Mouse (Mus musculus) bone marrow macrophage, adult 2 months (primary cell): ENCODE measurements around the gene Tmem255a. TPM values are rescaled to one million over a fixed set of nuclear protein-coding genes. Genes with fewer than 3 reads are reported as not detected.

Source experiments
- H3K27ac ChIP-seq: 2 replicates; pipeline ENCODE4 v1.5.1; 2012; ENCODE audit warnings: low read depth, low read length; ENCODE audit not compliant: insufficient read depth
- H3K4me1 ChIP-seq: 2 replicates; pipeline ENCODE4 v1.6.1; 2012; ENCODE audit warnings: low read length; ENCODE audit not compliant: control insufficient read depth, insufficient read depth
- H3K4me3 ChIP-seq: 2 replicates; pipeline ENCODE4 v1.5.1; 2012; ENCODE audit warnings: mild to moderate bottlenecking, low read length, moderate library complexity; ENCODE audit not compliant: insufficient read depth
- CTCF ChIP-seq: IDR thresholded peaks from 2 replicates; pipeline ENCODE4 v1.5.1; 2012; ENCODE audit warnings: low read depth, mild to moderate bottlenecking, low read length, moderate library complexity
- POLR2A ChIP-seq: IDR thresholded peaks from 2 replicates; pipeline ENCODE4 v1.6.1; 2012; ENCODE audit warnings: mild to moderate bottlenecking, low read depth, low read length, borderline replicate concordance
- polyA plus RNA-seq: library from polyadenylated mRNA; stranded (reverse); fragments of >200 nt; gene quantifications from 2 replicates; pipeline ENCODE4 v1.2.4, GENCODE M21; 2012; ENCODE audit not compliant: missing spikeins, insufficient read depth, insufficient read length

Gene Tmem255a
- polyA plus RNA-seq, 1 experiment, result not detected

GRCm38 (mm10) chrX:38166592-38166991, 85.6 kb downstream of the Tmem255a start:
- H3K4me3 ChIP-seq, result no peak overlapping the region
- no peaks in the 10 kb centered on the region for H3K4me1 ChIP-seq
- no peak overlapping the region for H3K27ac ChIP-seq
- no peak for TF ChIP-seq POLR2A
- no peak for TF ChIP-seq CTCF

- Histone ChIP-seq H3K27ac (no peak overlapping the region), H3K4me3 (no peak overlapping the region), H3K4me1 (no peaks in the 10 kb centered on the region)
- no peak for TF ChIP-seq CTCF
- no peak for TF ChIP-seq POLR2A
Measured at GRCm38 (mm10) chrX:38166064-38166463, 86.2 kb downstream of the Tmem255a start.

- H3K27ac ChIP-seq, result no peak overlapping the region
- no peaks in the 10 kb centered on the region for H3K4me1 ChIP-seq
- no peak overlapping the region for H3K4me3 ChIP-seq
- TF ChIP-seq POLR2A (no peak), CTCF (no peak)
Measured at GRCm38 (mm10) chrX:38165315-38165714, 86.9 kb downstream of the Tmem255a start.

- TF ChIP-seq POLR2A (no peak), CTCF (no peak)
Measured at GRCm38 (mm10) chrX:38159097-38159496, 93.1 kb downstream of the Tmem255a start.

More at GRCm38 (mm10) chrX:38159097-38159496, 93.1 kb downstream of the Tmem255a start:
- Histone ChIP-seq H3K4me1 (no peaks in the 10 kb centered on the region), H3K4me3 (no peak overlapping the region), H3K27ac (no peak overlapping the region)

Other genes with a start within 250 kb of the Tmem255a start
- gene Btg1-ps1, start 233.6 kb downstream of the Tmem255a start, polyA plus RNA-seq, result not detected in 2 replicates
- not detected in 2 replicates for gene Btg1-ps2, start 209.3 kb downstream of the Tmem255a start, polyA plus RNA-seq
- not detected in 2 replicates for gene Rhox10, start 186.0 kb downstream of the Tmem255a start, polyA plus RNA-seq
- gene Rhox11, start 167.3 kb downstream of the Tmem255a start, polyA plus RNA-seq, result not detected in 2 replicates
- gene Rhox12, start 141.5 kb downstream of the Tmem255a start, polyA plus RNA-seq, result not detected in 2 replicates
- gene Rhox13, start 131.2 kb downstream of the Tmem255a start, polyA plus RNA-seq, result not detected in 2 replicates
- gene Zbtb33, start 62.6 kb downstream of the Tmem255a start, polyA plus RNA-seq, result 13.2 and 18.0 TPM in 2 replicates
- gene Atp1b4, start 63.7 kb upstream of the Tmem255a start, polyA plus RNA-seq, result not detected in 2 replicates
- gene Lamp2, start 204.0 kb upstream of the Tmem255a start, polyA plus RNA-seq, result 673 and 727 TPM in 2 replicates